26 mouse cellular contexts compared by ENCODE assay signal in genomic region chr19:45907416-45907815, GRCm38 (mm10).
"Had no signal": no experiment of that assay in that cellular context is flagged by ENCODE, and none has a peak within 500 bp of the region (broad histone marks: within the 10 kb centered on the region; RNA-seq: fewer than 3 reads in every experiment).

No protein-coding gene starts in this region.

- H3K4me1 ChIP-seq: embryonic facial prominence, embryonic 10.5 days; embryonic facial prominence, embryonic 12.5 days; embryonic facial prominence, embryonic 13.5 days; embryonic facial prominence, embryonic 15.5 days; forebrain, embryonic 10.5 days; forebrain, embryonic 12.5 days; forebrain, embryonic 13.5 days; forebrain, embryonic 15.5 days had no signal

- H3K9ac ChIP-seq: embryonic facial prominence, embryonic 12.5 days; embryonic facial prominence, embryonic 13.5 days; embryonic facial prominence, embryonic 15.5 days; forebrain, embryonic 12.5 days; forebrain, embryonic 13.5 days; forebrain, embryonic 15.5 days; forebrain, postnatal 0 days had no signal

- DNase-seq: cerebellum, adult 9-11 months; cerebellum, postnatal 10 days; cerebellum, postnatal 14 days; cerebellum, postnatal 25 days; cerebellum, postnatal 36 days; embryo, embryonic 11 days; forebrain, postnatal 0 days; gastrocnemius, adult 2 months; gastrocnemius, postnatal 10 days; gastrocnemius, postnatal 14 days; gastrocnemius, postnatal 25 days; heart, adult 18-20 months; heart, adult 2 months had no signal

- H3K4me3 ChIP-seq: embryonic facial prominence, embryonic 10.5 days; embryonic facial prominence, embryonic 12.5 days; embryonic facial prominence, embryonic 13.5 days; embryonic facial prominence, embryonic 15.5 days; erythroblast, embryonic 14.5 days; forebrain, embryonic 10.5 days; forebrain, embryonic 12.5 days; forebrain, embryonic 13.5 days; forebrain, embryonic 15.5 days; gastrocnemius, adult 2 months; heart, adult 2 months; heart, embryonic 10.5 days had no signal

- H3K36me3 ChIP-seq: forebrain, embryonic 12.5 days; forebrain, embryonic 15.5 days had no signal

- H3K27me3 ChIP-seq: embryonic facial prominence, embryonic 12.5 days; embryonic facial prominence, embryonic 13.5 days; embryonic facial prominence, embryonic 15.5 days; forebrain, embryonic 12.5 days; forebrain, embryonic 13.5 days; forebrain, embryonic 15.5 days had no signal

- H3K9me3 ChIP-seq: embryonic facial prominence, embryonic 10.5 days; embryonic facial prominence, embryonic 12.5 days; embryonic facial prominence, embryonic 13.5 days; embryonic facial prominence, embryonic 15.5 days; forebrain, embryonic 10.5 days; forebrain, embryonic 12.5 days; forebrain, embryonic 13.5 days; forebrain, embryonic 15.5 days; heart, embryonic 10.5 days had no signal

- ATAC-seq: forebrain, embryonic 13.5 days; forebrain, embryonic 14.5 days; forebrain, embryonic 15.5 days; forebrain, embryonic 16.5 days; forebrain, postnatal 0 days had no signal

- H3K27ac ChIP-seq: embryonic facial prominence, embryonic 10.5 days; embryonic facial prominence, embryonic 12.5 days; embryonic facial prominence, embryonic 13.5 days; embryonic facial prominence, embryonic 15.5 days; forebrain, embryonic 10.5 days; forebrain, embryonic 12.5 days; forebrain, embryonic 13.5 days; forebrain, embryonic 15.5 days; gastrocnemius, adult 2 months; heart, adult 2 months; heart, embryonic 10.5 days had no signal

- H3K4me2 ChIP-seq: embryonic facial prominence, embryonic 12.5 days; embryonic facial prominence, embryonic 13.5 days; embryonic facial prominence, embryonic 15.5 days; forebrain, embryonic 12.5 days; forebrain, embryonic 13.5 days; forebrain, embryonic 15.5 days; heart, embryonic 11.5 days had no signal
